Mouse (Mus musculus): ENCODE data around the gene Myo10. TPM values are rescaled to one million over a fixed set of nuclear protein-coding genes. Genes with fewer than 3 reads are reported as not detected.

The Myo10 gene
- polyA plus RNA-seq, 1 experiment: not detected

DNA sequence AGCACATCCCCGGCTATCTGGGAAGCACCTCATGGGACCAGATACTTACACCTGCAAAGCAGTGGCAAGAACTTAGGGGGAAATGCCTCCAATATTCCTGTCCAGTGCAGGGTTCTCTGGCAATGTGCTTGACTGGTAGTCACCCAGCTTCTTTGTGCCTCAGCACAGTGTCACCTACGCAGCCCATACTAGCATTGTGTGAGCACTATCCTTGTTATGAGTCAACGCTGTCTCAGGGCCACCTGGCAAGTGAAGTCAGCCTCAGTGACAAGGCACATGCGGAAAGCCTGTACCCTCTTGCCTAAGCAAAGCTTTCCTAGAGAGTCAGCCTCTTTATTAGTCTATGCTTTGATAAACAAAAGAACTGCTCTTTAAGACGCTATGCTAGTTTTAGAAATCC is 24.0 kb upstream of the Myo10 start:
- TF ChIP-seq GATA1 (IDR thresholded peaks at IDR 0.05; ENCODE audit: low read length): no peak

DNA sequence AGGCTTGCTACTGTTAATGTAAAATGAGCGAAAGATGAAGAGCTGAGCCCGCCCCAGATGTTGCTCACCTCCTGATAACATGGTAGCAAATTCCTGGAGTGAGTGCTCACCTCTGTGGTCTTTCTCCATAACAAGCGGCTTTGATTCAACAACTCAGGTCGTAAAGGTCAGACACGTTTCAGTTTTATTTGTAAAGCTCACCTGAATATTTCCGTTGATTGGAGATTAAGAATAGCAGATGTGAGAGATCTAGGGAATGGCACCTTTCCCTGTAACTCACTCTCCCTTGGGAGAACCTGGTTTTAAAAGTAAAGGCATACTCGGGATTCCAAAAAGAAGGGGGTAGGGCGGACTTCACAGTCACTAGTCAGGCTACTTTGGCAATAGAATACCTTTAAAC is 20.0 kb upstream of the Myo10 start:
- TF ChIP-seq GATA1 (IDR thresholded peaks at IDR 0.05; ENCODE audit: low read length): no peak

DNA sequence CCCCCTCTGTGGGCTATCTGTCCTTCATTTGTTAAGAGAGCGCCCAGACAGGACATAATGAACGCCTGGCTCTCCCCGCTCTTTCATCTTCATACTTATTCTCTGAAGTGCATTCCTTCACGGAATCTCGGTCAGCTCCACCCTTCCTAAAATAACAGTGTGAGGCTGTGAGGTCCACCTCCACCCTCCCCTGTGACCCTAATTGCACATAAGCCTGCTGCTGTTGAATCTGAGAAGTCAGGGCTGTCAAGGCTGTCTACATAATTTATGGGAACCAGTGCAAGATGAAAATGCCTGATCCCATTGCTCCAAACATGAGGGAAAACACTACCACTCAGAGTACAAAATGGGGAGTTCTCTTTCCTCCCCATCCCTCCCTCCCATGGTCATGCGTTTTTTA is 19.0 kb upstream of the Myo10 start:
- no peak for TF ChIP-seq GATA1 (IDR thresholded peaks at IDR 0.05; ENCODE audit: low read length)

- TF ChIP-seq GATA1 (IDR thresholded peaks at IDR 0.05; ENCODE audit: low read length): no peak
Measured at GRCm38 (mm10) chr15:25604231-25604630, 18.1 kb upstream of the Myo10 start.

DNA sequence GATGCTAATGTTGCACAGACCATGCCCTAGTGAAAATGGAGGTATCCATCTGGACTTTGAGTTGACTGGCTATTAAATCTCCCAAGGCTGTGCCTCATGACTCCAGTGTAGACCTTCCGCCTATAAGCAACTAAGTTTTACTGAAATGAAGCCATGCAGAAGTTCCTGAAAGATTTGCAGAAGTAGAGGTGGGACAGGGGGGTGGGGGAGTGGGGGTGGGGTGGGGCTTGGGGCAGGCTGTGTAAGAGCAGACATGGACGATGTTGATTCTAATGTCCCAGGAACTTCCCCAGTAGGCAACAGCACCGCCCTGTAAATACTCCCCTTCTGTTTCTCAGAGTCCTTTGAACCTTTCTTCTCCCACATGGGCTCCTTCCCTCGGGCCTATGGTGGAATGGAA is 16.9 kb upstream of the Myo10 start:
- TF ChIP-seq GATA1 (IDR thresholded peaks at IDR 0.05; ENCODE audit: low read length): no peak

GRCm38 (mm10) chr15:25608742-25609141 is 13.6 kb upstream of the Myo10 start:
- TF ChIP-seq GATA1 (IDR thresholded peaks at IDR 0.05; ENCODE audit: low read length): no peak

GRCm38 (mm10) chr15:25609253-25609652 is 13.1 kb upstream of the Myo10 start:
- TF ChIP-seq GATA1 (IDR thresholded peaks at IDR 0.05; ENCODE audit: low read length): no peak

DNA sequence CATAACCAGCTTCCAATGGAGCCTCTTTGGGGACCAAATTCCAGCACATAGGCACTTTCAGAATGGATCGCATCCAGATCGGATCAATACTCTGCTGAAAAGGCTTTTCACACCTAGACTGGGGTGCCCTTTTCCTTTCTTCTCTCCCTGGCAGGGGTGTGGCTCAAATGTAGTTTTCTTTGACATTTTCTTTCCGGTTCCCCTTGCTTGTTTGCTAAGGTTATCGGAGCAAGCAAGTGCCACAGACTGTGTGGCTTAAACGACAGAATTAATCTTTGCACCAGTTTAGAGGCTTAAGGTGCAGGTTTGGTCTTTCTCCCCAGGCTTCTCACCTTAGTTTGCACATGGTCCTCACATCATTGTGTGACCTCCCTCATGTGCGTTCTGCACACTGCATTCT is 11.1 kb upstream of the Myo10 start:
- TF ChIP-seq GATA1 (IDR thresholded peaks at IDR 0.05; ENCODE audit: low read length): no peak

- TF ChIP-seq GATA1 (IDR thresholded peaks at IDR 0.05; ENCODE audit: low read length): no peak
Measured at GRCm38 (mm10) chr15:25620560-25620959, 1.8 kb upstream of the Myo10 start.

DNA sequence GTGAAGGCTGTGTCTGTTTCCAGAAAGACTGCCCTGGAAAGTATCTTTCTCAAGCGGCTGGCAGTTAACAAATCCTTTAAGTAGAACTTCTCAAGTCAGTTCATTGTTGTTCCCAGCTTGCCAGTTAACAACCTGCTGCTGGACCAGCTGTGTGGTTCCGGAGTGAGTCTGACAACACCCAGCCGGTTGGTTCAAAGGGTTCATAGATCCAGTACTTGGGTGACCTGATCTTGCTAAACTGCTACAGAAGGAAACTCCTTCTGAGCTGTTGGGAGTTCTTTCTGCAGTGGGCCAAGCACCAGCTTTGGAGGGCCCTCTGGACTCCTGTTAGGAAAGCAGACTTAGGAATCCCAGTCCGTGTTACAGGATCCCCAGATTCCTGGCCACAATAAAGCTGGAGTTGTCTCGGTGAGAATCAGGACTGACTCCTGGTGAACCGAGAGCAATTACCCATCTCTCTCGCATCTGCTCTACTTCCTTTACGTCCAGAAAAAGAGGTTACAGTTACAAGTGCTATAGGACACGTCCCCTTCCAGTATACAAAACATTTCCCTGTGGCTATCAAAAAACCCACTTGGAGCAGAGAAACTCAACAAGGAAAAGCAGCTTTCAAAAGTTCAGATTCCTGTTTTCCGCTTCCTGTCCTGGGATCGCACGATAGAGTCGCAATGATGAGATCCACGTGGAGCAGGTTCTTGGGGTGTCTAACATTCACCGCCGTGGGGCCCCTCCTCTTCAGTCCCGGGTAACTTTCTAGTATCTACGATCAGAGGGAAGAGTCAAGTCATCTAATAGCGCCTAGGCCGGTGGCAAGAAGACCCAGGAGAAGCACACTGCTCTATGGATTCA is 750 bp upstream of the Myo10 start:
- TF ChIP-seq GATA1 (IDR thresholded peaks at IDR 0.05; ENCODE audit: low read length): no peak

DNA sequence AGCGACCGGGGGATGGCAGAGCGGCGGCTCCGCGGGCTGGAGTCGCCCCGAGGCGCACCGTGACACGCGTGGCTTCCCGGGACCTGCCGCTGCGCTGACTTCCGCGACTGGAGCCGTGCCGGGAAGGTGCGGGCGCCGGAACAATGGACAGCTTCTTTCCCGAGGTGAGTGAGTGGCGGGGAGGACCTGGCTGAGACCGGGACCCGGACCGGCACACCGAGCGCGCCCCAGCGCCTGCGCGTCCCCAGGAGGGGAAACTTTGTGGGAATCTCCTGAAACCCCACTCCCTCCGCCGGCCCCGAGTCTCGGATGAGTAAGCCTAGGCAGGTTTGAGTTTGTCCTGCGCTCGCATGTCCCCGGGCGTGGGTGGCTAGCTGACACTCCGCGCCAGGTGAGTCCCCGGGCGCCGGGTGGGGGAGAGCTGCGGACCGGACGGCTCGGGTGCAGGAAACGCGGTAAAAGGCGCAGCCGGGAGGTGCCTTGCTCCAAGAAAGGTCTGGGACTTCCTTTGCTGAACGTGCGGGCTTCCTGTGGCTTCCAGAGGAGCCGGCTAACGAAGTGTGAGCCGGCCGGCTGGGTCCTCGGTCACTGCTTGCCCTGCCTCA is 644 bp downstream of the Myo10 start:
- no peak for TF ChIP-seq GATA1 (IDR thresholded peaks at IDR 0.05; ENCODE audit: low read length)

DNA sequence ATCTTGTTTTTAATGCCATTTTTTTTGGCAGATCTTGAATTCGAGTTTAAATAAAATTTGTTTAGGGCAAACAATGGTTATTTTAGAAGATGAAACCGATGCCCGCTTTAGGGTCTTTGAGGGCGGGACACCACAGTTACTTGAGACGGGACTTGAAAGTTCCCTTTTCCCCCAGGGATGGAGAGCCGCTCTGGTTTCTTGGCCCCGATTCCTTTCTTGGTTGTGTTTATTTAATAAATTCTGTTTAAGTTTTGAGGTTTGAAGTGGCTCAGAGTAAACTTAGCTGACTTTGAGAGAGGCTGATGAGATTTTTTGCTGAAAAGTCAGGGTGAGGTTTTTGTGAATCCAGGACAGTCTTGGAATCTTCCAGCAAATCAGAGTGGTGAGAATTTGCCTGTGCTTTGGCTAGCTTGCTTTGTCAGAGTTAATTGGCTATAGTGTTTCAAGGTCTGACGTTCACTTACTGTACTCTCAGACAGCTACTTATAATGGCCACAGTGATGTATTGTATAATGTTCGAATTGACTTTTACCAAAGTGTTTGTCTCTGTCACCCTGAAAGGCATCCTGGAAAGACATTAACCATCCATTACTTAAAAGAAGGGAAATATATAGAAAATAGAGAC is 1.3 kb downstream of the Myo10 start:
- no peak for TF ChIP-seq GATA1 (IDR thresholded peaks at IDR 0.05; ENCODE audit: low read length)

GRCm38 (mm10) chr15:25624263-25624662 is 1.9 kb downstream of the Myo10 start:
- TF ChIP-seq GATA1 (IDR thresholded peaks at IDR 0.05; ENCODE audit: low read length): no peak

GRCm38 (mm10) chr15:25625471-25625870 is 3.1 kb downstream of the Myo10 start:
- no peak for TF ChIP-seq GATA1 (IDR thresholded peaks at IDR 0.05; ENCODE audit: low read length)

DNA sequence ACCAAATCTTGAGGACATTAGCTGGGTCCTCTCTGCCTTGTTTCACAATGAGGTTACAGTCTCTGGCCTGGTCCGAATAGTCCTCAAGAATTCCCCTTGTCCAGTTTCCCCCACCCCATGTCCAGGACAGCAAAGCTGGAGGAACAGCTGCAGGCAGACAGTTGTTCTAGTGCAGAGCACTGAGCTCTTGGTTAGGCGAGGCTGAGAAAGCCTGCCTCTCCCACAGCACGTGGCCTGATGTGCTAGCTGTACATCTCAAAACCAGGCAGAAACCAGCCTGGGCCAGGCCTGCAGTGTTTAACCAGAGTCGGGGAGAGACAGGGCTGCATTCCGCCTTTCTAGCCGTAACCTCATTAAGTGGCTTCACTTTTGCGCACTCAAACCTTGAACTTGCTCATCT is 4.7 kb downstream of the Myo10 start:
- no peak for TF ChIP-seq GATA1 (IDR thresholded peaks at IDR 0.05; ENCODE audit: low read length)

DNA sequence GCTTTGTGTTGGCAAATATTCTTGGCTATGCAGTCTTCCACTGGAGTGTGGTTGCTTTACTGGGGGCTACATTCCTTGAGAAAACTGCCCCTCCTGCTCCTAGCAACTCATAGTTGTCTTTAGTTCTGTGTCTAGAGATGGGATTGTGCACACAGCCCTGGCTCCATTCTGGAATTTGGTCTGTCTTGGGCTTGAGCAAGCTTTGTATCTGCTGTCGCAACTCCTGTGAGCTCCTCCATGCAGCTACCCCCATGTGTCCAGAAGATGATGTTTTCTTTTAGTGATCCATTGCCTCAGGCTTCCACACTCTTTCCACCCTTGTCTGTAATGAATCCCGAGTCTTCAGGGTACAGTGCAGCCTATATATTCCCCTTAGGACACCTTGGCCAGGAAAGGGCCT is 5.9 kb downstream of the Myo10 start:
- TF ChIP-seq GATA1 (IDR thresholded peaks at IDR 0.05; ENCODE audit: low read length): no peak

- no peak for TF ChIP-seq GATA1 (IDR thresholded peaks at IDR 0.05; ENCODE audit: low read length)
Measured at GRCm38 (mm10) chr15:25630716-25631115, 8.4 kb downstream of the Myo10 start.

Data from G1E-ER4 (cell line).